Mouse (Mus musculus): ENCODE measurements around the gene Krt8. TPM values are rescaled to one million over a fixed set of nuclear protein-coding genes. Genes with fewer than 3 reads are reported as not detected.

Gene Krt8
- polyA plus RNA-seq, 1 experiment from 2014 or later: 24.9 TPM

DNA sequence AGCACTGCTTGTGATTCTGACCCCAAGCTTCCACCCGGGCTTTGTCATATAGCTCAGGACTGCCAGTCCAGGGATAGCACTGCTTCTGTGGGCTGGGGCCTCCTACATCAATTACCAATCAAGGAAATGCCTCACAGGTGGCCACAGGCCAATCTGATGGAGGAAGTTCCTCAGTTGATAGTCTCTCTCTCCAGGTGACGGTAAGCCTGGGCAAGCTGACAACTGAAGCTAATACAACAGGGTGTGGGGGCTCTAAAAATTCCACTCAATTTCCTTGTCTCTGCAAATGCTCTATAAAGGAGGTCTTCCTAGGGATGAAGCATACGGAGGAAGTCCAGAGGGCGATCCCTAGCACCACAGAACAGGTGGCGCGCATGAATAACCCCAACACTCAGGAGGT is 13.3 kb downstream of the Krt8 start:
- no peak overlapping the region for H3K27ac ChIP-seq (replicated peaks)
- ATAC-seq (ENCODE audit: extremely low read depth, insufficient number of reproducible peaks, low FRiP score, low TSS enrichment): no peak
- peaks cover 7% of the 10 kb centered on the region; the same call in 1 of the 2 replicates for H3K9me3 ChIP-seq
- WGBS: 82% methylated on average over 6 of the region's 6 CpGs
- H3K4me1 ChIP-seq: 0 out of 2 replicates have a peak, but pooled peaks cover 3% of the 10 kb centered on the region
- H3K4me2 ChIP-seq: no peak overlapping the region
- H3K27me3 ChIP-seq (replicated peaks): no peaks in the 10 kb centered on the region
- H3K4me3 ChIP-seq: no peak overlapping the region
- H3K9ac ChIP-seq: no peak overlapping the region
- H3K36me3 ChIP-seq: no peaks in the 10 kb centered on the region

DNA sequence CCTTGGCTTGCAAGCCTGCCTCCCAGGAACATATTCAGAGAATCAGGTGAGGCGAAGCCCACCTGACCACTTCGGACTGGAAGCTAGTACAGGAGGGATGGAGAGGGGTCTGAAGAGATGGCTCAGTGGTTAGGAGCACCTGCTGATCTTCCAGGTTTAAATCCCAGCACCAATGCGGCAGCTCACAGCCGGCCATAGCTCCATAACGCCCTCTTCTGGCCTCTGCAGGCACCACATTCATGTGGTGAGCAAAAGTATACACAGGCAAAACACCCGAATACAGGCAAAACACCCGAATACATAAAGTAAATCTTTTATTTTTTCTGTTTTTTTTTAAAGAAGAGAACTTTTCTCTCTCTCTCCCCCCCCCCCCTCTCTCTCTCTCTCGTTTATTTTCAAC is 15.6 kb downstream of the Krt8 start:
- no peak overlapping the region for H3K4me3 ChIP-seq
- ATAC-seq (ENCODE audit: extremely low read depth, insufficient number of reproducible peaks, low FRiP score, low TSS enrichment): no peak
- no peak overlapping the region for H3K27ac ChIP-seq (replicated peaks)
- H3K9ac ChIP-seq: peak overlapping the region; percentile 20; the same call in 1 of the 2 replicates
- no peaks in the 10 kb centered on the region for H3K27me3 ChIP-seq (replicated peaks)
- no peak overlapping the region for H3K4me2 ChIP-seq
- 62% methylated on average over 8 of the region's 8 CpGs for WGBS
- no peaks in the 10 kb centered on the region for H3K9me3 ChIP-seq
- H3K4me1 ChIP-seq: 0 out of 2 replicates have a peak, but pooled peaks cover 7% of the 10 kb centered on the region
- H3K36me3 ChIP-seq: no peaks in the 10 kb centered on the region

DNA sequence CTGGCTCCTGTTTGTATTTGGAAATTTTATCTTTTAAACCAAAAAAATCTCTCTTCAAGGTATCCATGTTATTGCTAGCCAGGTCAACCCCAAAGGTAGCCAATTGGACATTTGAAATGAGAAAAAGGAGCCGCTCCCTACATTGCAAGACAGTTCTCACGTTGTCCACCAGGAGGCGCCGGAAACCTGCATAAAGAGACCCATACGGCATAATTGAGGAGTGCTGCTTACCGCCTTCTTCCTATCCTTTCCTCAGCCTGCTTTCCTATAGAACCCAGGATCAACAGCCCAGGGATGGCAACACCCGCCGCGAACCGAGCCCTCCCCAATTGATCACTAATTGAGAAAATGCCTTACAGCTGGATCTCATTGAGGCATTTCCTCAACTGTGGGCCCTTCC is 16.2 kb downstream of the Krt8 start:
- 0 out of 2 replicates have a peak overlapping the region, but pooled peaks have one; percentile 33 for H3K4me2 ChIP-seq
- peak overlapping the region; percentile 20; the same call in 1 of the 2 replicates for H3K9ac ChIP-seq
- no peaks in the 10 kb centered on the region for H3K9me3 ChIP-seq
- no peak overlapping the region for H3K27ac ChIP-seq (replicated peaks)
- H3K36me3 ChIP-seq: no peaks in the 10 kb centered on the region
- under 1% methylated on average over 10 of the region's 10 CpGs for WGBS
- no peak for ATAC-seq (ENCODE audit: extremely low read depth, insufficient number of reproducible peaks, low FRiP score, low TSS enrichment)
- H3K4me1 ChIP-seq: 0 out of 2 replicates have a peak, but pooled peaks cover 7% of the 10 kb centered on the region
- no peaks in the 10 kb centered on the region for H3K27me3 ChIP-seq (replicated peaks)
- no peak overlapping the region for H3K4me3 ChIP-seq

DNA sequence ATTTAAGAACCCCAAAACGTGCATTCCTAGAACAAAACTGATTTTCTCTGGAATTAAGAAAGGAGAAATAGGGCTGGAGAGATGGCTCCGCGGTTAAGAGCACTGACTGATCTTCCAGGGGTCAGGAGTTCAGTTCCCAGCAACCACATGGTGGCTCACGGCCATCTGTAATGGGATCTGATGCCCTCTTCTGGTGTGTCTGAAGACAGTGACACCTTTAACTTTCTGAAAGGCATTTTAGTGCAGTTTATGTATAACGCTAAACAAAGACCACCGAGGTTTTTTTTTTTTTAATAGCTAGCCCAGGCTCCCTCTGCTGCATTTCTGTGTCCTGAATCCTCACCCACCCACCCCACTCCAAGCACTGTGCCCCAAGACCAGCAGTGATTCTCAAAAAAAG is 19.5 kb downstream of the Krt8 start:
- 15% methylated on average over 6 of the region's 6 CpGs for WGBS

DNA sequence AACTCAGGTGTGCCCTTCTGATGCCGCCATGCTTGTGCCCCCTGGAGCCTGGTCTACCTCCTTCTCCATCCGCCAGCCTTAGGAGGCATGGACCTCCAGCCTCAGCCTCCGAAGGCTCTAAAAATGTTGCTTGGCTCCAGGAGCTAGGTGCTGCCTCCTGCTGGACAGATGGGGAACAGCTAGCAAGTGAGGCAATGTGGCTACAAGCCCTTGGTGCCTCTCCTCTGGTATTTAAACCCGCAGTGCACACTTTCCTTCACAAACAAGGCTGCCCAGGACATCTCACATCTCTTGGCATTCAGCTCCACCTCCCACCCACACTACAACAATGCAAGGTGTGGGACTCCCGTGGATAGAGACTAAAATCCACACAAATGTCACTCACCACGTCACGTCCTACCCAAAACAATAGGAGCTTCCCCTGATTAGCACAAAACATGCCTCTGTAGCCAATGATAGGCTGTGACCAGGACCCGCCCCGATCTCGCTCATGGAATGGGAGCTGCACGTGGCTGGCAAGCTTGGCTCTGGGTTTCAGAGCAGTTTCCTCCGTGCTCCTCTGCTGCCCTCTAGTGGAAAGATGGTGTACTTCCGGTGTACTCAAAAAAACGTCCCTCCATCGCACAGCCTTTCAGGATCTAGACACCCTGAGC is 20.2 kb downstream of the Krt8 start:
- H3K4me1 ChIP-seq: 0 out of 2 replicates have a peak, but pooled peaks cover 7% of the 10 kb centered on the region
- no peaks in the 10 kb centered on the region for H3K36me3 ChIP-seq
- ATAC-seq (ENCODE audit: extremely low read depth, insufficient number of reproducible peaks, low FRiP score, low TSS enrichment): peak; percentile 67; the same call in 1 of the 2 replicates
- peak overlapping the region; percentile 36 for H3K4me3 ChIP-seq
- no peaks in the 10 kb centered on the region for H3K27me3 ChIP-seq (replicated peaks)
- H3K9ac ChIP-seq: peak overlapping the region; percentile 65
- peak overlapping the region; percentile 58 for H3K27ac ChIP-seq (replicated peaks)
- 2% methylated on average over 15 of the region's 15 CpGs for WGBS
- no peaks in the 10 kb centered on the region for H3K9me3 ChIP-seq
- H3K4me2 ChIP-seq: peak overlapping the region; percentile 64

More for the DNA sequence above, 19.5 kb downstream of the Krt8 start:
- Histone ChIP-seq H3K27me3 (replicated peaks) (no peaks in the 10 kb centered on the region), H3K9ac (peak overlapping the region; percentile 63; the same call in 1 of the 2 replicates), H3K4me2 (peak overlapping the region; percentile 64), H3K27ac (replicated peaks) (no peak overlapping the region), H3K9me3 (no peaks in the 10 kb centered on the region), H3K4me3 (no peak overlapping the region), H3K4me1 (0 out of 2 replicates have a peak, but pooled peaks cover 7% of the 10 kb centered on the region), H3K36me3 (no peaks in the 10 kb centered on the region)
- no peak for ATAC-seq (ENCODE audit: extremely low read depth, insufficient number of reproducible peaks, low FRiP score, low TSS enrichment)

DNA sequence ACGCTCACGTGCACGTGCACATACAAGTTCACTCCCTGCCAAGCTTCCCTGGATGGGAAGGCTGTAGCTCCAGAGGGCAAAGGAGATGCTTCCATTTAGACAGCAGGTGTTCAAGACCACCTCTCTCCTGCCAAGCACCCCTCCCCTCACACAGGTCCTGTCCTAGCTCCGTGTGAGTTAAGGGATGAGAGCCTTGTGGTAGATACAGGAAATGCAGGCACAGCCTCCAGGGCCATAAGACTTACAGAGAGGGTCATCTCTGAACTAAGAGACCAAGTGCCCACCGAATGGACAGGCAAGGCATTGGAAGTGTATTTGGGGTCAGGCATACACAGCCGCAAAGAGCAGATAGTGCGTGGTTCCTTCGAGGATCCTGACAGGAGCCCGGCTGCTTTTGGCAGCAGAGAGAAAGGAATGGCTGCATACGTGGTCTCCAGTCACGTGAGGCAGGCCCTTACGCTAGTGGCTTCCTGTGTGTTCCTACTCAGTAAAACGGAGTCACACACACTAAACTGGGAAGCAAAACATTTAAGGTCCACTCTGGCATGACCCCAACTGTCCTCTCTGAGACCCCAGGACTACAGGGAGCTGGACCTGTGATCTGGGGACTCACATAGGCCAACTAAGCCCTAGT is 20.9 kb downstream of the Krt8 start:
- Histone ChIP-seq H3K4me3 (no peak overlapping the region), H3K27me3 (replicated peaks) (no peaks in the 10 kb centered on the region), H3K4me1 (peaks cover 5% of the 10 kb centered on the region; the same call in 1 of the 2 replicates), H3K9me3 (no peaks in the 10 kb centered on the region), H3K36me3 (no peaks in the 10 kb centered on the region), H3K27ac (replicated peaks) (0 out of 2 replicates have a peak overlapping the region, but pooled peaks have one; percentile 58), H3K9ac (no peak overlapping the region), H3K4me2 (peak overlapping the region; percentile 64; the same call in 1 of the 2 replicates)
- no peak for ATAC-seq (ENCODE audit: extremely low read depth, insufficient number of reproducible peaks, low FRiP score, low TSS enrichment)
- 71% methylated on average over 13 of the region's 13 CpGs for WGBS

DNA sequence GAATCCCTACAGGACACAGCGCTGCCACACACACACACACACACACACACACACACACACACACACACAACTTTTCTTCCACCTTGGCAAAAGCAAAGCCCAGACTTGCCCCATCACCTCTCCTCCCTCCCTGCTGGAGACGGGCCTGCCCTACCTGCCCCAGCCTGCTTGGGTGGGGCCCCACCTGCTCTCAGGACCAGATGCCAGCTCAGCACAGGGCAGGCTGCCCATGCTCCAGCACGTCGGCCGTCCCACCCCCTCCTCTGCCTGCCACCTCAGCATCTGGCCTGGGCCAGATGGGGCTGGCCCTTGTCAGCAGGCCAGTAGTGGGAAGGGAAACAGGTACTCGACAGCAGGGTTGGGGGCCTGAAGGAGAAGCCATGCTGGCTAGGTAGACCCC is 23.4 kb downstream of the Krt8 start:
- no peaks in the 10 kb centered on the region for H3K27me3 ChIP-seq (replicated peaks)
- WGBS: 64% methylated on average over 6 of the region's 6 CpGs
- H3K36me3 ChIP-seq: no peaks in the 10 kb centered on the region
- no peak overlapping the region for H3K4me3 ChIP-seq
- no peaks in the 10 kb centered on the region for H3K9me3 ChIP-seq
- H3K27ac ChIP-seq (replicated peaks): no peak overlapping the region; the same call in 1 of the 2 replicates
- 0 out of 2 replicates have a peak overlapping the region, but pooled peaks have one; percentile 24 for H3K9ac ChIP-seq
- H3K4me2 ChIP-seq: no peak overlapping the region
- peaks cover 28% of the 10 kb centered on the region for H3K4me1 ChIP-seq
- ATAC-seq (ENCODE audit: extremely low read depth, insufficient number of reproducible peaks, low FRiP score, low TSS enrichment): no peak

DNA sequence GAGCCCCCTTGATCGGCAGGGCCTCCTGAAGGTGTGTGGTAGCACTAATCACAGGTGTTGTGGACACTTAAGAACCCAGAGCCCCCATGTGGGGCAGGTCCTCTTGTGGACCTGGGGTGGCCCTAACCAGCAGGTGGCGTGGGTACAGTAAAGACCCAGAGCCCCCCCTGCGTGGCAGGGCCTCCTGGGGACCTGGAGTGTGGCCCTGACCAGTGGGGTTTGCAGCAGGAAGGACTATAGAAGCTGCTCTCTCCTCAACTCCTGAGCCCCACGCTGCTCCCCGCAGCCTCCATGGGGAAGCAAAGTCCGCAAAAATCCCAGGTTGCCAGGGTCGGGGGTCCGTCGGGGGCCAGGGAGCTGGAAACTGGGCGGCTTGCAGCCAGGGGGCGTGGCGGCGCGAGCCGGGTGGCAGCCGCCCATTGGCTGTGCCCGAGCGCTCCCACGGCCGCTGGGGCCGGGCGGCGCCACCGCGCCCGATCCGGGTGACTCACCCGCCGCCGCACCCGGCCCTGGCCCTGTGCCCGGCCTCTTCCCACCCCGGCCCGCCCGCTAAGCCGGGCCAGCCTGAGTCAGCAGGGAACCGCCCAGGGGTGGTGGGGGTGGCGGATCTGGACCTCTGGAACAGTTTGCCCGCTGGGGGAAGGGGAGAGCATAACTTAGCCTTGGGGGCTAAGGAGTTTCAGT is 27.1 kb downstream of the Krt8 start:
- peak; percentile 90 for ATAC-seq (ENCODE audit: extremely low read depth, insufficient number of reproducible peaks, low FRiP score, low TSS enrichment)
- Histone ChIP-seq H3K4me3 (peak overlapping the region; percentile 44), H3K4me2 (peak overlapping the region; percentile 75), H3K9ac (peak overlapping the region; percentile 78), H3K27me3 (replicated peaks) (peaks cover 16% of the 10 kb centered on the region), H3K9me3 (no peaks in the 10 kb centered on the region), H3K36me3 (no peaks in the 10 kb centered on the region), H3K27ac (replicated peaks) (peak overlapping the region; percentile 78), H3K4me1 (peaks cover 34% of the 10 kb centered on the region)
- 3% methylated on average over 36 of the region's 39 CpGs for WGBS

DNA sequence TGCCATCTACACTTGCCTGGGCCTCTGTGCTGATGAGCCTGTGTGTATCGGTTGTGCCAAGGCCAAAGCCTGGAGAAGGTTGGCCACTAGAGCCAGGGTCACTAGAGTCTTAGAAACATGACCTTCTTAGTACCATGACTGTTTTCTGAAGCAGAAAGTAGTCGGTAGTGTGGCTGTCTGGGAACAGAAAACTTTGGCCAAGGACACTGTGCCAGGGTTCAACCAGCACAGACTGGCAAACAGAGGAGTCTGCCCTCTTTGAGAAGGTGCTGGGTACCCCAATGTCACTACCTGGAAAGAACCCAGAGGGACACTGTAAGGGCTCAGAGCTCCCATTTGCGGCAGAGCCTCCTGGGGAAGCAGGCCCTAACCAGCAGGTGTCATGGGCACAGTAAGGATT is 27.6 kb downstream of the Krt8 start:
- Histone ChIP-seq H3K36me3 (no peaks in the 10 kb centered on the region), H3K4me3 (peak overlapping the region; percentile 44; the same call in 1 of the 2 replicates), H3K4me2 (peak overlapping the region; percentile 75), H3K4me1 (peaks cover 34% of the 10 kb centered on the region), H3K27ac (replicated peaks) (peak overlapping the region; percentile 78), H3K9ac (peak overlapping the region; percentile 78), H3K9me3 (no peaks in the 10 kb centered on the region), H3K27me3 (replicated peaks) (peaks cover 22% of the 10 kb centered on the region)
- no peak for ATAC-seq (ENCODE audit: extremely low read depth, insufficient number of reproducible peaks, low FRiP score, low TSS enrichment)
- 55% methylated on average over 3 of the region's 3 CpGs for WGBS

DNA sequence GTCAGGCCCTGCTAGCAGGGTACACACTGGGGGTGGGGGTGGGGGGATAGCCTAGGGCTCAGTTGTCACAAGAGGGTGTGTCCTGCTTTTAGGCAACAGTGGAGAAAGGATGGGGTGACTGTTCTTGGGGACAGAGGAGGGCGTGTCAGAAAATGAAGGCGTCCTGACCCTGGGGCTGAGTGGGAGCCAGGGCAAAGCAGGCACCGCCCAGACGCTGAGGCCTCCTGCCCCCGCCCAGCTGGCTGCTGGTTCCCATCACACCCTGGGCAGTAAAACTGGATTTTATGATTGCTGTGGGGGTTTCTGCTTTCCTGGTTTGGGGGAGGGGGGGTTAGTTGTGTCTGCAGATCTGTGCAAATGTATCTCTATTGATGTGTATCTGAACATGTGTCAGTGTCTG is 28.3 kb downstream of the Krt8 start:
- WGBS: 68% methylated on average over 5 of the region's 5 CpGs

More for the DNA sequence above, 28.3 kb downstream of the Krt8 start:
- peaks cover 27% of the 10 kb centered on the region for H3K27me3 ChIP-seq (replicated peaks)
- no peak overlapping the region for H3K4me2 ChIP-seq
- H3K9me3 ChIP-seq: no peaks in the 10 kb centered on the region
- H3K4me1 ChIP-seq: peaks cover 34% of the 10 kb centered on the region
- no peaks in the 10 kb centered on the region for H3K36me3 ChIP-seq
- no peak for ATAC-seq (ENCODE audit: extremely low read depth, insufficient number of reproducible peaks, low FRiP score, low TSS enrichment)
- peak overlapping the region; percentile 78; the same call in 1 of the 2 replicates for H3K27ac ChIP-seq (replicated peaks)
- H3K4me3 ChIP-seq: no peak overlapping the region
- peak overlapping the region; percentile 11; the same call in 1 of the 2 replicates for H3K9ac ChIP-seq
